Mouse (Mus musculus): ENCODE measurements at regions not wholly inside any gene's neighbourhood (a gene's known extent, or its start where the extent isn't known, plus 50 kb on each side); places are given as distances from the start of the nearest gene placed in this dataset.

- no peak for ATAC-seq (ENCODE audit: low TSS enrichment)
These were observed 83.9 kb upstream of the Sgip1 start for GRCm38 (mm10) chr4:102657244-102657643.

GRCm38 (mm10) chr4:102658578-102658977 lies 82.5 kb upstream of the Sgip1 start:
- no peak for ATAC-seq (ENCODE audit: low TSS enrichment)

GRCm38 (mm10) chr4:102663617-102664016 lies 77.5 kb upstream of the Sgip1 start:
- no peak for ATAC-seq (ENCODE audit: low TSS enrichment)

- peak; percentile 79 for ATAC-seq (ENCODE audit: low TSS enrichment)
These were observed 58.9 kb upstream of the Sgip1 start for GRCm38 (mm10) chr4:102682190-102682589.

GRCm38 (mm10) chr4:102685045-102685444 lies 56.1 kb upstream of the Sgip1 start:
- no peak for ATAC-seq (ENCODE audit: low TSS enrichment)

GRCm38 (mm10) chr4:102688378-102688777 lies 52.7 kb upstream of the Sgip1 start:
- no peak for ATAC-seq (ENCODE audit: low TSS enrichment)
